Mouse (Mus musculus) MEL (cell line): Measurements from ENCODE around the gene Gmfg. TPM values are rescaled to one million over a fixed set of nuclear protein-coding genes. Genes with fewer than 3 reads are reported as not detected.

Experiments used
- DNase-seq: peaks from one replicate; pipeline ENCODE4 v3.0.0; 2011; ENCODE audit warnings: low read depth, low spot score
- H3K27ac ChIP-seq: 2 replicates; pipeline ENCODE4 v1.5.1; 2012; ENCODE audit warnings: low read depth, mild to moderate bottlenecking, control low read depth, low read length, moderate library complexity; ENCODE audit not compliant: control insufficient read depth
- H3K27me3 ChIP-seq, 2 experiments: fragments of 150-350 bp in 1 of 2; sonication (generic) in 1 of 2; 2 replicates each; pipeline ENCODE4 v1.6.1; 2012; ENCODE audit warnings: low read length in 2 of 2, mild to moderate bottlenecking in 2 of 2, improper control_type of control experiment in 1 of 2, moderate library complexity in 1 of 2; ENCODE audit not compliant: insufficient read depth in 2 of 2, control insufficient read depth in 1 of 2
- H3K36me3 ChIP-seq, 2 experiments: 2 replicates each; pipeline ENCODE4 v1.6.1; 2012 to 2014; ENCODE audit warnings: low read length in 2 of 2, improper control_type of control experiment in 1 of 2, inconsistent platforms in 1 of 2, mild to moderate bottlenecking in 1 of 2; ENCODE audit not compliant: insufficient read depth in 2 of 2, control insufficient read depth in 1 of 2
- H3K4me1 ChIP-seq, 2 experiments: fragments of 150-350 bp in 1 of 2; sonication (generic) in 1 of 2; 2 replicates each; pipeline ENCODE4 v1.6.1; 2012; ENCODE audit warnings: low read length in 2 of 2, improper control_type of control experiment in 1 of 2, mild to moderate bottlenecking in 1 of 2; ENCODE audit not compliant: insufficient read depth in 2 of 2, control insufficient read depth in 1 of 2
- H3K4me3 ChIP-seq, 2 experiments: fragments of 150-350 bp in 1 of 2; sonication (generic) in 1 of 2; 2 replicates each; pipeline ENCODE4 v1.5.1; 2012; ENCODE audit warnings: low read depth in 2 of 2, low read length in 2 of 2, mild to moderate bottlenecking in 2 of 2, moderate library complexity in 2 of 2, control low read depth in 1 of 2, improper control_type of control experiment in 1 of 2; ENCODE audit not compliant: control insufficient read depth in 1 of 2, insufficient read depth in 1 of 2
- H3K79me2 ChIP-seq: 2 replicates; pipeline ENCODE4 v1.6.1; 2012; ENCODE audit warnings: mild to moderate bottlenecking, low read length, moderate library complexity; ENCODE audit not compliant: control insufficient read depth, poor library complexity, insufficient read depth
- H3K9ac ChIP-seq: 2 replicates; pipeline ENCODE4 v1.6.1; 2012; ENCODE audit warnings: low read depth, mild to moderate bottlenecking, control low read depth, low read length, moderate library complexity; ENCODE audit not compliant: control insufficient read depth, poor library complexity, severe bottlenecking
- H3K9me3 ChIP-seq: fragments of 150-350 bp; sonication (generic); replicated peaks from 2 replicates; pipeline ENCODE4 v1.6.1; 2012; ENCODE audit warnings: mild to moderate bottlenecking, low read length, improper control_type of control experiment, moderate library complexity; ENCODE audit not compliant: insufficient read depth
- BHLHE40 ChIP-seq: IDR thresholded peaks from 2 replicates; pipeline ENCODE4 v1.6.1; 2012; ENCODE audit warnings: low read depth, mild to moderate bottlenecking, inconsistent platforms, low read length, improper control_type of control experiment, borderline replicate concordance
- CHD1 ChIP-seq: IDR thresholded peaks from 2 replicates; pipeline ENCODE4 v1.6.1; 2012; ENCODE audit warnings: low read depth, mild to moderate bottlenecking, inconsistent platforms, low read length, improper control_type of control experiment
- ELF1 ChIP-seq: IDR thresholded peaks from 2 replicates; pipeline ENCODE4 v1.6.1; 2014; ENCODE audit warnings: low read depth, mild to moderate bottlenecking, inconsistent platforms, low read length, improper control_type of control experiment, moderate library complexity
- GATA1 ChIP-seq: IDR thresholded peaks from 2 replicates; pipeline ENCODE4 v1.6.1; 2011; ENCODE audit warnings: low read depth, low read length, improper control_type of control experiment
- HCFC1 ChIP-seq: IDR thresholded peaks from 2 replicates; pipeline ENCODE4 v1.6.1; 2012; ENCODE audit warnings: low read depth, mild to moderate bottlenecking, inconsistent platforms, low read length, improper control_type of control experiment, moderate library complexity
- MAZ ChIP-seq: IDR thresholded peaks from 2 replicates; pipeline ENCODE4 v1.6.1; 2012; ENCODE audit warnings: low read depth, mild to moderate bottlenecking, inconsistent platforms, low read length, improper control_type of control experiment
- MYC ChIP-seq: IDR thresholded peaks from 2 replicates; pipeline ENCODE4 v1.6.1; 2011; ENCODE audit warnings: low read depth, mild to moderate bottlenecking, low read length, improper control_type of control experiment, moderate library complexity
- POLR2A ChIP-seq, 2 experiments: IDR thresholded peaks; 2 replicates each; pipeline ENCODE4 v1.6.1; 2011 to 2012; ENCODE audit warnings: low read length in 2 of 2, mild to moderate bottlenecking in 2 of 2, control low read depth in 1 of 2, improper control_type of control experiment in 1 of 2, low read depth in 1 of 2, moderate library complexity in 1 of 2; ENCODE audit not compliant: control insufficient read depth in 1 of 2, insufficient read depth in 1 of 2, poor library complexity in 1 of 2
- RAD21 ChIP-seq: IDR thresholded peaks from 2 replicates; pipeline ENCODE4 v1.6.1; 2011; ENCODE audit warnings: mild to moderate bottlenecking, low read depth, low read length, improper control_type of control experiment
- RCOR1 ChIP-seq: IDR thresholded peaks from 2 replicates; pipeline ENCODE4 v1.6.1; 2012; ENCODE audit warnings: low read depth, mild to moderate bottlenecking, inconsistent platforms, low read length, improper control_type of control experiment
- SIN3A ChIP-seq: IDR thresholded peaks from 2 replicates; pipeline ENCODE4 v1.6.1; 2012; ENCODE audit warnings: low read length, improper control_type of control experiment, inconsistent platforms
- SMC3 ChIP-seq: IDR thresholded peaks from 2 replicates; pipeline ENCODE4 v1.6.1; 2011; ENCODE audit warnings: low read depth, low read length, improper control_type of control experiment
- TBP ChIP-seq: IDR thresholded peaks from 2 replicates; pipeline ENCODE4 v1.8.0; 2011; ENCODE audit warnings: low read depth, low read length, improper control_type of control experiment
- TCF12 ChIP-seq: IDR thresholded peaks from 2 replicates; pipeline ENCODE4 v1.6.1; 2014; ENCODE audit warnings: low read depth, mild to moderate bottlenecking, inconsistent platforms, low read length, improper control_type of control experiment, moderate library complexity
- UBTF ChIP-seq: IDR thresholded peaks from 2 replicates; pipeline ENCODE4 v1.6.1; 2012; ENCODE audit warnings: low read depth, mild to moderate bottlenecking, inconsistent platforms, low read length, improper control_type of control experiment, moderate library complexity, borderline replicate concordance; ENCODE audit not compliant: insufficient read depth
- ZC3H11A ChIP-seq: IDR thresholded peaks from 2 replicates; pipeline ENCODE4 v1.6.1; 2012; ENCODE audit warnings: low read depth, mild to moderate bottlenecking, inconsistent platforms, low read length, improper control_type of control experiment
- ZKSCAN1 ChIP-seq: IDR thresholded peaks from 2 replicates; pipeline ENCODE4 v1.6.1; 2012; ENCODE audit warnings: low read depth, mild to moderate bottlenecking, inconsistent platforms, low read length, improper control_type of control experiment, moderate library complexity
- ZMIZ1 ChIP-seq: IDR thresholded peaks from 2 replicates; pipeline ENCODE4 v1.6.1; 2012; ENCODE audit warnings: low read depth, mild to moderate bottlenecking, inconsistent platforms, low read length, improper control_type of control experiment, moderate library complexity
- ZNF384 ChIP-seq: IDR thresholded peaks from 2 replicates; pipeline ENCODE4 v1.6.1; 2012; ENCODE audit warnings: low read depth, mild to moderate bottlenecking, inconsistent platforms, low read length, improper control_type of control experiment
- polyA plus RNA-seq, 2 experiments: library from polyadenylated mRNA; stranded (reverse) in 1 of 2; unstranded in 1 of 2; fragments of >175 nt in 1 of 2; fragments of >200 nt in 1 of 2; gene quantifications; 2 replicates each; pipeline versions ENCODE4 v1.2.1 to v1.2.4; 2012; ENCODE audit warnings: low replicate concordance in 2 of 2, low read depth in 1 of 2; ENCODE audit not compliant: insufficient read length in 2 of 2, insufficient read depth in 1 of 2, missing spikeins in 1 of 2
- total RNA-seq: library from RNA; depleted of rRNA; stranded (reverse); fragments of 300-350 nt; gene quantifications from 2 replicates; pipeline ENCODE4 v1.2.3, GENCODE M21; 2012

Gene Gmfg
- total and polyA plus RNA-seq, 3 experiments, result 25.0 to 31.2 TPM; not detected in 1

GRCm38 (mm10) chr7:28393272-28393951 is 43.8 kb upstream of the Gmfg start:
- Histone ChIP-seq H3K9me3 (no peaks in the 10 kb centered on the region), H3K27me3 (no peaks in the 10 kb centered on the region), H3K4me3 (peak overlapping the region; percentile 82 to 92), H3K4me1 (peaks cover 0 to 4% of the 10 kb centered on the region in 2 experiments; a peak in 1 of 4 replicates), H3K79me2 (peaks cover 19% of the 10 kb centered on the region), H3K36me3 (peaks cover 3 to 4% of the 10 kb centered on the region in 2 experiments; a peak in 2 of 4 replicates), H3K27ac (no peak overlapping the region), H3K9ac (peak overlapping the region; percentile 87)
- peak; percentile 14 for DNase-seq
- TF ChIP-seq POLR2A (IDR thresholded peaks at IDR 0.05; ENCODE audit: control insufficient read depth in 1 of 2, insufficient read depth in 1 of 2, low read depth in 1 of 2, low read length in 2 of 2, poor library complexity in 1 of 2) (peak in 1 of 2 experiments; percentile 15; a peak in 1 of 4 replicates), ZC3H11A (no peak), UBTF (no peak), MAZ (no peak), RCOR1 (no peak), RAD21 (no peak), ZKSCAN1 (no peak), MYC (no peak), SIN3A (0 out of 2 replicates have a peak, but pooled peaks have one; percentile 11), ZMIZ1 (no peak), BHLHE40 (no peak)

- TF ChIP-seq BHLHE40 (no peak), SMC3 (no peak), TCF12 (no peak), ELF1 (no peak), POLR2A (IDR thresholded peaks at IDR 0.05; ENCODE audit: control insufficient read depth in 1 of 2, insufficient read depth in 1 of 2, low read depth in 1 of 2, low read length in 2 of 2, poor library complexity in 1 of 2) (no peak), HCFC1 (no peak), ZC3H11A (no peak), CHD1 (no peak), RAD21 (no peak), MAZ (no peak), GATA1 (no peak), TBP (no peak), ZNF384 (no peak), MYC (no peak)
- Histone ChIP-seq H3K9me3 (no peaks in the 10 kb centered on the region), H3K4me1 (peaks cover 0 to 4% of the 10 kb centered on the region in 2 experiments; a peak in 1 of 4 replicates), H3K27ac (no peak overlapping the region), H3K4me3 (no peak overlapping the region), H3K9ac (no peak overlapping the region), H3K79me2 (peaks cover 19% of the 10 kb centered on the region), H3K27me3 (no peaks in the 10 kb centered on the region), H3K36me3 (peaks cover 4 to 6% of the 10 kb centered on the region in 2 experiments; a peak in 2 of 4 replicates)
- DNase-seq, result no peak
These were observed 41.8 kb upstream of the Gmfg start for GRCm38 (mm10) chr7:28395425-28395824.
